Mouse (Mus musculus) fibroblast of lung, adult 2 months (primary cell): Measurements from ENCODE around the gene D630003M21Rik.

Source experiments
- DNase-seq: peaks from one replicate; pipeline ENCODE4 v3.0.0-alpha.2; 2011; ENCODE audit warnings: low read depth

D630003M21Rik gene

GRCm38 (mm10) chr2:158236698-158237097 is 7.7 kb upstream of the D630003M21Rik start:
- DNase-seq, result no peak

- DNase-seq, result no peak
Measured at GRCm38 (mm10) chr2:158233106-158233505, 4.1 kb upstream of the D630003M21Rik start.

DNA sequence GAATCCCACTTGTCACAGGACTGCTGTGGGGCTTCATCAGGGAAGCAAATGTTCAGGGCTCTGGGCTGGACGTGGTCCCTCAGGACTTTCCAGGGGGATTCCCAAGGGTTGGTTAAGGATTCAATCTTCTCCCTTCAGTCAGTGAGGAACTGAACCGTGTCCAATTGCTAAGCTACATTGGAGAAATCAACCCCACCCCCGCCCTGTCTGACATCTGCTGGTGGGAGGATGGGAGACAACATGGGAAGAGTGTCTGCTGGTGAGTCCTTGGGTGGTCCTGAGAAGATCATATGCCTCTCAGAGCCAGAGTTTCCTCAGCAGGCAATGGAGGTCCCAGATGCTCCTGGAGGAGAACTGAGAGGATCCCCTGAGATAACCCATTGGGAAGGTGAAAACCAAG is 3.4 kb upstream of the D630003M21Rik start:
- DNase-seq, result no peak

DNA sequence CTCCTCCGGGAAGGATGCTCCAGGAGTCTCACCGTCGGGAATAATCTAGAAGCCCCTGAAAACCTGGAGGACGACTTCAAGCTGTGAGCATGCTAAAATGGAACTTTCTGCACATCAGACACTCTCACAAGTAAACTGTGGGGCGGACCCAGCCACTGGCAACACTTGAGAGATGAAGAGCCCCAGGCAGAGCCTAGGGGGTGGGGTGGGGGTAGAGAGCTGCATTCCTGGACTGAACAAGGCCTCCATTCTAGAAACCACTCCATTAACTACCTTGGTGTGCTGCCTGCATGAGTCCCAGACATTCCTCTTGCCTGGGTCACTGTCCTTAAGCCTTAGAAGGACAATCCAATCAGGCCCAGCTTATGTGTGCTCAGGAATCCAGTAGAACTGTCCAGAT is 2.0 kb upstream of the D630003M21Rik start:
- DNase-seq, result no peak

GRCm38 (mm10) chr2:158230617-158231016 is 1.6 kb upstream of the D630003M21Rik start:
- DNase-seq, result no peak

DNA sequence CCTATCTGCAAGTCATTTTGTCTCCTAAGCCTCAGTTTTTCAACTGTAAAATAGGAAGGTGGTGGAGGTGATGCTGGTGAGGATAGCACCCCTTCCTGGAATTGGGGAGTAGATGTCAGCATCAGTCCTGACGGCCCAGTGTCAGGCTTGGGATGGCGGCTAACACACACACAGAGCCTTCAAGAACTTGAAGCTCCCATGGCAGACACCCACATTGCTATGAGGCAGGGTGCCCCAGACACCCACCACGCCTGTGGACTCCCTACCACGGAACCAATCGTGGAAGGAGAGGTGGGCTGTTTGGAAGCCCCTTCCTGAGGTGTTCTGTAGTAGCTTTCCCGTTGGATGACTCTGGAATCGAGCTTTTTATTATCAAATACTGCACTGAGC is 476 bp upstream of the D630003M21Rik start:
- DNase-seq, result no peak

GRCm38 (mm10) chr2:158225301-158225700 is 3.7 kb downstream of the D630003M21Rik start:
- peak; percentile 87 for DNase-seq

DNA sequence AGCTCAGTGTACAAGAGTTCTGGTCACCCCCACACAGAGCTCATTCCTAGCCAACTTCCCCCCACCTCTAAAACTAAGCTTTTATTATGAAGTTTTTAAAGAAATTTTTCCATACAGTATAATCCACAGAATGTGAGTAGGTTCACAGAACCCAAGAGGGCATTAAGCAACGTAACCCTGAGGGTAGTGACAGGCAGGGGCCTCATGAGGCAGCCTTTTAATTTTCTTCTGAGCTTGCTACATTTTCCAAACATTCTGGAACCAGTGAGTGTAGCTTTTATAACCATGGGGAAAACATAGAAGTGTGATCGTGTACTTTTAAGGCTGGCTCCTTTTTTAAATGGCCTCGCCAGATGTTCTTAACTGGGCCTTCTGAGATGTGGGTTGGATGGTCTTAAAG is 5.5 kb downstream of the D630003M21Rik start:
- no peak for DNase-seq

- peak; percentile 70 for DNase-seq
Measured at GRCm38 (mm10) chr2:158222664-158223063, 6.4 kb downstream of the D630003M21Rik start.

DNA sequence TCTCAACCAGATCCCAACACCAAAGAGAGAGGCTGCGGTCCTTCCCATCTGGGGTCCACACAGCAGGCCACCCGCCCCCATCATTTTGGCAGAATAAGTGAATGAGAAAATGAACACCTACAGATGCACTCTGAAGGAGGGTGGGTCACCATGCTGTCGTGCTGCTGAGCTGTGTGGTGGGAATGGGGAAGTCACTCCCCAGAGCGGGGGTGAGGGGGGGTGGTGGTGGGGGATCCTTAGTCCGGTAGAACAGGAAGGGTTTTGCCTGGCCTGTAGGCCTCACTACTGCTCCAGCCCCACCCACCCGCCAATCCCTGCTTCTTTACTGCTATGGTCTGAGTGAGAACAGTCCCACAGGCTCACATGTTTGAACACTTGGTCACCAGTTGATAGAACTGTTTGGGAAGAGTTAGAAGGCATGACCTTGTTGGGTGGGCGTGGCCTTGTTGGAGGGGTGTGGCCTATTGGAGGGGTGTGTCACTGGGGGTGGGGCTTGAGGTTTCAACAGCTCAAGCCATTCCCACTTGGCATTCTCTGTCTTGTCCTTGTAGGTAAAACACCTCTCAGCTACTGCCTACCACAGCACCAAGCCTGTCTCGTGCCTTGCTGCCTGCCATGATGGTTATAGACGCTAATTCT is 7.5 kb downstream of the D630003M21Rik start:
- DNase-seq, result no peak

- no peak for DNase-seq
Measured at GRCm38 (mm10) chr2:158219562-158219961, 9.5 kb downstream of the D630003M21Rik start.

DNA sequence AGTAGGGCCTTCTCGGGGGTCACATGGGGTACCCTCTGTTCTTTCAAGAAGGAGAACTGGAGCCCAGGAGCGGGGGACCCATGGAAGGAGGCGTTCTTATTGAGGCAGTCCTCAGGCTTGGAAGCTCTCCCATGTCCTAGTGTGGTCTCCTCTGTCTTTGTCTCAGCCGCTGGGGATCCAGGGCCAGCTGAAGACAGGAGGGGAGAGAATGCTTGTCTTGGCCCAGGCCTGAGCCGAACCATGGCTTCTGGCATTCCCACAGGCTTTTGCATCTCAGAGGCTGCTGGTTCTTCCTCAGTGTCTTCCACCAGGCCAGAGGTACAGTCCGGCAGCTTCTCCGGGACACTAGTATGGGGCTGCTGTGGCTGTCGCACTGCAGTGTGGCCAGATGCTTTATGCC is 12.5 kb downstream of the D630003M21Rik start:
- DNase-seq, result no peak

GRCm38 (mm10) chr2:158215283-158216117 is 13.5 kb downstream of the D630003M21Rik start:
- DNase-seq, result no peak

DNA sequence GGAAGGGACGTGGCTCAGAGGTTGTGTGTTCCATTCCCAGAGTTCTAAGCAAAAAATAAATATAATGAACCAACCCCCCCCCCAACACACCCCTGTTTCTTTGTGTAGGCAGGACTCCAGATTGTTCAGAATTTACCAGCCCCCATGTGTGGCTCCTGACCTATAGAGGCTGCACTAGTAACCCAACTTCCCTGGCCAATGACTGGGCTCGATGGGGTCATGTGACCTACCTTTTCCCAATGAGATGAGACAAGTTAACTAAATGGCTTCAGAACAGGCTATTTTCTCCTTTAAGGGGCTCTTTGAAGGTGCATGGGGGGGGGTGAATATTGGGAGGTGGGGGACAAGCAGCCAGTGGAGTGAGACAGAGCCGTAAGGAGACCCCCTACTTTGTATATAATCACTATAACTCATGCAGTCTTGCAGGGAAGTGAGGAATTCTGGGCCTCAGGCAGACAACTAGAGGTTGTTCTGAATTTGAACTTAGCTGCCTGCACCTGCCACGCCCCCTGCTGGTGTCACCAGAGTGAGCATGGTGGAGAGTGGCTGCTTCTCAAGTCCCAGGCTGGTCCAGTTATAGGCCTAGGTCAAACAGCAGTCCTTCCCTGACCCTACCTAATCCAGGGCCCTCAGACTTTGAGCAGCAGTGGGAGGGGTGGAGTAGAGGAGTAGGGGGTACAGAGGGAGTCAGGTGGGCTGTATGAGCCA is 17.1 kb downstream of the D630003M21Rik start:
- no peak for DNase-seq

DNA sequence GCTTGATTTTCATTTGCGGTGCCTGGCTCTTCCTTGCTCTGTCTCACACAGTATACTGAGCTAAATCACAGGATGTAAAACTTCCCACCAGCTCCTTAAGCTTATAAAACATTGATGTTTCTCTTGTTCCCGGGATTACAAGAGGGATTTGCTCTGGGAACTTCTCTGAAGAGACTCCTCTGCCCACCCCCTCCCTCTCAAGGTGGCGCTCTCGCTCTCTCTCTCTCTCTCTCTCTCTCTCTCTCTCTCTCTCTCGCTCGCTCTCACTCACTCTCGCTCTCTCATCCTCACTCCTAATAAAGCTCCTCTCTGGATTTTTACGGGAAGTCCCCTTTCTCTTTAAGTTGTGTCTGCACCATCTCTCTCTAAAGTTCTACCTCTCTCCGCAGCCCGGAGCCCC is 18.1 kb downstream of the D630003M21Rik start:
- DNase-seq, result no peak

GRCm38 (mm10) chr2:158210503-158210902 is 18.5 kb downstream of the D630003M21Rik start:
- DNase-seq, result no peak

DNA sequence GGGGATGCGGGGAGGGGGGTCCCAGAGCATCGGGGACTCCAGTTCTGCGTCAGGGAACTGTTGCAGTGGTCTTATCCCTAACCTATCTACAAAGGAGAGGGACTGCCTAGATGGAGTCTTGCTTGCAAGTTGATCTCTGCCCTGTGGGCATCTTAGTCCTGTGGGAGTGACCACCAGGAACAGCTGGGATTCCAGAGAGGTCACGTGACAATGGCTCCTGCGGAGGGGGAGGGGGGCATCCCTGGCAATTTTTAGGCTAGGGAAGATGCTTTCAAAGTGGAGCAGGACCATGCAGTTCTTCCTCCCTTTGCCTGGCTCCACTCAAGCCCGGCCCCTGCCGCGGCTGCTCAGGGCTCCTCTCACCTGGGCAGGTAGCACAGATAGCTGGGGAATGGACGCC is 19.2 kb downstream of the D630003M21Rik start:
- no peak for DNase-seq

- no peak for DNase-seq
Measured at GRCm38 (mm10) chr2:158207848-158208247, 21.2 kb downstream of the D630003M21Rik start.

GRCm38 (mm10) chr2:158204114-158204513 is 24.9 kb downstream of the D630003M21Rik start:
- no peak for DNase-seq

- no peak for DNase-seq
Measured at GRCm38 (mm10) chr2:158203686-158204085, 25.3 kb downstream of the D630003M21Rik start.

GRCm38 (mm10) chr2:158199281-158199680 is 29.7 kb downstream of the D630003M21Rik start:
- no peak for DNase-seq

DNA sequence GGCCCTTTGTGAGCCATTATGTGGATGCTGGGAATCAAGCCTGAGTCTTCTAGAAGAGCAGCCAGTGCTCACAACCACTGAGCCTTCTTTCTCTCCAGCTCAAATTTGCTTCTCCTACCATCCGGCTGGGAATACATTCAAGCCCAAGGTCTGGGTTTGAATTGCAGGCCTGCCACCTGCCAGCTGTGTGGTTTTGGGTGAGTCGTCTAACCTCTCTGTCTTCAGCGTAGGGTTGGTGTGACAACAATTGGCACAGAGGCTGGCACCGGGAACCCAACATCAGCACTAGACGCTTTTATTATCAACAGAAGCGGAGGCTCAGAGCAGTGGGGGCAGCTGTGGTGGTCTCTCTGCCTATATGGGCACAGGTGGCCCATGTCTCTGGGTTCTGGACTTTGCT is 30.2 kb downstream of the D630003M21Rik start:
- DNase-seq, result no peak

DNA sequence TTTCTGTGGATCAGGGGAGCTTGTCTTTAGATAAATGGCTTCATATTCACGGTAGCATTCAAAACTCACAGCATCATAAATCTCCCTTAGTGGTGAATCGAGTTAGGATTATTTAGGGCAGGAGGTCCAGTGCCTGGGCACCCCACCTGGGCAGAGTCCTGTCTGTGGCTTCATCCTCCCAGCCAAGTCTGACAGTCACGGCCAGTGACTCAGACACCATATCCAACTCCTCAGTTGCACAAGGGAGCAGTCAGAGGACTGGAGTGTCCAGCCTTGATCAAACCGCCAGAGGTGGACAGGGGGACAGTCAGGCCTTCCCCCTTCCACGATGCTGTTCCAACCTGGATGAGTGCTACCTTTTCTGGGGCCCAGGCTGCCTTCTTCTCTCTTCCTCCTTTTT is 31.1 kb downstream of the D630003M21Rik start:
- DNase-seq, result no peak
